Mouse (Mus musculus): Measurements from ENCODE around the gene Gnpda2. TPM values are rescaled to one million over a fixed set of nuclear protein-coding genes. Genes with fewer than 3 reads are reported as not detected.

Gnpda2 gene
- polyA plus RNA-seq (2017; shearing (Covaris generic)): 55.4 TPM

GRCm38 (mm10) chr5:69591640-69592461, at the start of gene Gnpda2:
TSS of gene Gnpda2 (minus strand) at chr5:69592340.

DNA sequence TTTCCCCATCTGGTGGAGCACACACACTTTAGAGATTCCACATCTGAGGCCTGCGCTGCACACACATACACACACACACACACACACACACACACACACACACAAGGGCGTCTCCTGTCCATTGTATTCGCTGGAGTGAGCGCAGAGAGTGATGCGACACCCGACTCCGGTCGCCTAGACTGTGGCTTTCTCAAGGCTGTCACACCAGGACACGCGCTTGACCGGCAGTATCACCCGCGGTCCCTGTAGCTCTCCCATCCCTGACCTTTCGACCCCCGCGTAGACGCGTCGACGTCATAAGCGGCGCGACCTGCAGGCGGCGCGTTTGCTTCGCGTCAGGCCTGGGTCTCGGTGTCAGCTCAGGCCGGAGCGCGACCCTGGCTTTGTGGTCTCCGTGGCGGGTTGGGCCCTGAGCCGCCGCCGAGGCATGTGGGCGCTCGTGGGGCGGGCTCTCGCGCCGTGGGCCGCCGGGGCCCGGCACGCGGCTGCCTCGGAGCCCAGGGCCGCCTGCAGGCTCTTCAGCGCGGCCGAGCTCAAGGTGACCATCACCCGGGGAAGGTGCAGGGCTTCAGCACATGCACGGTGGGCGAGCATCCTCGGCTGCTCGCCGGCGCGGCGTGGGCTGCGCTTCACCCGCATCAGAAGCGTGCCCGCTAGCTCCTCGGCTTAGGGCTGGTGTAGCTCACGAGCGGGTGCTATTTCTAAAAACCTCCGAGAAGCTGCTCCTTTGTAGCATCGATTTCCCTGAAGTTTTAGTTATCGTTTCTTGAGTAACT, 35.3 kb downstream of the Gnpda2 start, which contains the start of gene Guf1:
Gene Guf1, plus strand, starts transcription at position 296 of the 776 bp plus-strand sequence.

DNA sequence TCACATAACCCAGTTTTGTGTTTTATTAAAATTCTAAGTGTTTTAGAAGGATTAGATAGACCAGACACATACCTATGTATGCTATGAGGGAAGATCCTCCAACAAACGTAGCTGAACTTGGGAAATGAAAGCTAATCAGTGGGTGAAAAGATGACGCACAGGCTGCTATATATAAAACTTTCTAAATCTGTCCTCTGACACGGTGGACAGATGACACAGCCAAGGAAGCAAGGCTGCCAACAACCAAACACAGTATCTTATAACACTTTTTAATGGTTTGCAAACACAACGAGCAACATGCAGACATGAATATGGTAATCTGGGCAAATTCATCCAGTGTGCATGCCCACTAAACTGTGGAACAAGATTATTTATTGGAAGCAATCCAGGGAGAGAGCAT, 49.7 kb downstream of the Gnpda2 start, which contains the start of gene Yipf7:
Gene Yipf7, minus strand, starts transcription at position 160 of the 400 bp plus-strand sequence.

Other genes with a start within 250 kb of the Gnpda2 start
- not detected for gene Yipf7, start 49.7 kb downstream of the Gnpda2 start, polyA plus RNA-seq (2017; shearing (Covaris generic))
- gene Guf1, start 35.4 kb downstream of the Gnpda2 start, polyA plus RNA-seq (2017; shearing (Covaris generic)): 37.5 TPM